Mouse (Mus musculus) megakaryocyte, embryonic 14.5 days (primary cell): ENCODE measurements at regions not wholly inside any gene's neighbourhood (a gene's known extent, or its start where the extent isn't known, plus 50 kb on each side); places are given as distances from the start of the nearest gene placed in this dataset.

Source experiments
- FLI1 ChIP-seq: IDR thresholded peaks from 2 replicates; pipeline ENCODE4 v1.6.1; 2012; ENCODE audit warnings: low read length, inconsistent platforms, mixed read lengths
- GATA1 ChIP-seq: IDR thresholded peaks from 3 replicates; pipeline ENCODE4 v1.6.1; 2012; ENCODE audit warnings: mixed read lengths, low read length, inconsistent platforms, borderline replicate concordance

GRCm38 (mm10) chr3:80311689-80312088 lies 427.4 kb downstream of the Fam198b start:
- TF ChIP-seq FLI1 = no peak
- no peak for TF ChIP-seq GATA1
